Mouse (Mus musculus): ENCODE data around the gene H60b.

DNA sequence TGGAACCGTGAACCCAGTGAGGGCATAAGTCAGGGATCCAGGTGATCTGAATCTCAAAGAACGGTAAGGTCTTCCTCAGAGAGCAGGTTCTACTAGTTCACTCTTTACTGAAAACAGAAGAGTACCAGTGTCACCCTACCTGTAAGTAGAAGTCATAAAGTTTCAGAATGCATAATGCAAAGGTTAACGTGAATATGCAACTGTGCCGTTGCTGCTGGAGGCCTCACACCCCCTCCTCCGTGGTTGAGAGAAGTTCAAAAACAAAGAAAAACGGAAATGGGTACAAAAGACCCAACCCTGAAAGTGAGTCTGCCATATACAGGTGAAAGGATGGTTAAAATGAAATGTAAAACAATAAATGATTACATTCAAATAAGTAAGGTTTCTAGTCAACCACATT lies 145.3 kb downstream of the H60b start:
- no peak for TF ChIP-seq USF1 (IDR thresholded peaks at IDR 0.05; ENCODE audit: low read depth)
- TF ChIP-seq TCF12 (IDR thresholded peaks at IDR 0.05; ENCODE audit: insufficient read depth, poor library complexity, severe bottlenecking) = no peak
- no peak for TF ChIP-seq POLR2A (IDR thresholded peaks at IDR 0.05; ENCODE audit: insufficient read length, low read depth)
- TF ChIP-seq POLR2AphosphoS2 (IDR thresholded peaks at IDR 0.05; ENCODE audit: insufficient read length, low read depth) = no peak
- no peak for TF ChIP-seq E2F4 (IDR thresholded peaks at IDR 0.05; ENCODE audit: insufficient read depth)
- no peak for TF ChIP-seq MAX (IDR thresholded peaks at IDR 0.05; ENCODE audit: low read depth)
- no peak for TF ChIP-seq MYOD1 (IDR thresholded peaks at IDR 0.05; ENCODE audit: control insufficient read depth in 1 of 3, insufficient read length in 2 of 3, low read depth in 2 of 3)
- no peak for TF ChIP-seq TCF3 (IDR thresholded peaks at IDR 0.05; ENCODE audit: insufficient read length, low read depth)
- no peak for TF ChIP-seq CEBPB (IDR thresholded peaks at IDR 0.05; ENCODE audit: insufficient read depth, poor library complexity, severe bottlenecking)
- TF ChIP-seq SRF (IDR thresholded peaks at IDR 0.05; ENCODE audit: control insufficient read depth, insufficient read length, low read depth) = no peak
- no peak for TF ChIP-seq MYOG (IDR thresholded peaks at IDR 0.05; ENCODE audit: control insufficient read depth in 1 of 3, insufficient read depth in 1 of 3, insufficient read length in 2 of 3, low read depth in 2 of 3)

All from myocyte (in vitro differentiated cells).